Mouse (Mus musculus) hematopoietic stem cell, adult 5-6 weeks (primary cell): ENCODE results near the gene Calm1. TPM values are rescaled to one million over a fixed set of nuclear protein-coding genes. Genes with fewer than 3 reads are reported as not detected.
"Not testable (repeated sequence)": the region's sequence is repeated elsewhere in the genome, so short reads cannot be mapped to it uniquely, and the experiment has no call there.

Experiments used
- ATAC-seq, 2 experiments: fragments of 125-278 bp in 1 of 2; replicated peaks in 1 of 2; 2 replicates each; pipeline ENCODE4 v1.8.0; 2016 to 2017; ENCODE audit warnings: inconsistent platforms in 2 of 2, mild to moderate bottlenecking in 2 of 2, moderate number of reproducible peaks in 2 of 2, low read depth in 1 of 2, moderate TSS enrichment in 1 of 2; ENCODE audit not compliant: low FRiP score in 2 of 2, poor library complexity in 2 of 2, severe bottlenecking in 2 of 2, insufficient read depth in 1 of 2, low TSS enrichment in 1 of 2
- total RNA-seq: library from RNA; stranded (forward); fragments of 172-1452, 232-1000 nt; gene quantifications from 2 replicates; pipeline ENCODE4 v1.2.3, GENCODE M21; 2017

Calm1 gene
- total RNA-seq, 1 experiment from 2014 or later = 385 TPM

- peak; percentile 46 to 65 for ATAC-seq
These were observed 13.2 kb downstream of the Calm1 start for GRCm38 (mm10) chr12:100212397-100212796.

- no peak for ATAC-seq
These were observed 13.9 kb downstream of the Calm1 start for GRCm38 (mm10) chr12:100213162-100213561.

GRCm38 (mm10) chr12:100214156-100214555 lies 14.9 kb downstream of the Calm1 start:
- ATAC-seq = no peak

GRCm38 (mm10) chr12:100214738-100215137 lies 15.5 kb downstream of the Calm1 start:
- ATAC-seq = no peak

GRCm38 (mm10) chr12:100217087-100217486 lies 17.9 kb downstream of the Calm1 start:
- not testable (repeated sequence) for ATAC-seq

- ATAC-seq = peak in 1 of 2 experiments; percentile 42; a peak in 1 of 4 replicates
These were observed 20.8 kb downstream of the Calm1 start for GRCm38 (mm10) chr12:100220012-100220411.

- ATAC-seq = no peak
These were observed 22.5 kb downstream of the Calm1 start for GRCm38 (mm10) chr12:100221608-100222321.

GRCm38 (mm10) chr12:100222322-100222993 lies 23.2 kb downstream of the Calm1 start:
- ATAC-seq = no peak

GRCm38 (mm10) chr12:100223531-100223930 lies 24.3 kb downstream of the Calm1 start:
- no peak for ATAC-seq

GRCm38 (mm10) chr12:100225196-100225595 lies 26.0 kb downstream of the Calm1 start:
- ATAC-seq = no peak

GRCm38 (mm10) chr12:100226073-100226472 lies 26.8 kb downstream of the Calm1 start:
- ATAC-seq = no peak

GRCm38 (mm10) chr12:100226621-100227020 lies 27.4 kb downstream of the Calm1 start:
- no peak for ATAC-seq

- peak; percentile 17 to 22; a peak in 2 of 4 replicates for ATAC-seq
These were observed 28.9 kb downstream of the Calm1 start for GRCm38 (mm10) chr12:100228041-100228725.

- ATAC-seq = no peak
These were observed 35.0 kb downstream of the Calm1 start for GRCm38 (mm10) chr12:100234201-100234600.

- no peak for ATAC-seq
These were observed 35.7 kb downstream of the Calm1 start for GRCm38 (mm10) chr12:100234919-100235318.

GRCm38 (mm10) chr12:100235423-100235822 lies 36.2 kb downstream of the Calm1 start:
- no peak for ATAC-seq

- ATAC-seq = no peak
These were observed 40.2 kb downstream of the Calm1 start for GRCm38 (mm10) chr12:100239404-100239803.

- no peak for ATAC-seq
These were observed 40.6 kb downstream of the Calm1 start for GRCm38 (mm10) chr12:100239807-100240206.
